Mouse (Mus musculus): Measurements from ENCODE around the gene Myadml2. TPM values are rescaled to one million over a fixed set of nuclear protein-coding genes. Genes with fewer than 3 reads are reported as not detected.
A peak's percentile ranks its signal among the peaks of the same experiment; 100 is the strongest.
"Not testable (repeated sequence)": the region's sequence is repeated elsewhere in the genome, so short reads cannot be mapped to it uniquely, and the experiment has no call there.

Myadml2 gene
- total and polyA plus RNA-seq, 2 experiments from 2014 or later = 1.5 to 3.2 TPM

GRCm38 (mm10) chr11:120676951-120677350 is 29.0 kb upstream of the Myadml2 start:
- H3K27ac ChIP-seq (ENCODE audit: low read depth, low read length) = no peak overlapping the region
- H3K9me3 ChIP-seq (ENCODE audit: low read length) = no peaks in the 10 kb centered on the region
- TF ChIP-seq CTCF (IDR thresholded peaks at IDR 0.05; ENCODE audit: low read depth) = no peak
- no peak for DNase-seq
- 97% methylated on average over 4 of the region's 4 CpGs for WGBS
- H3K9ac ChIP-seq = no peak overlapping the region
- ATAC-seq = no peak
- no peaks in the 10 kb centered on the region for H3K27me3 ChIP-seq (ENCODE audit: insufficient read depth, low read length)
- peaks cover 43% of the 10 kb centered on the region for H3K36me3 ChIP-seq (ENCODE audit: insufficient read depth)
- no peak overlapping the region for H3K4me2 ChIP-seq (ENCODE audit: low read depth)
- peaks cover 10% of the 10 kb centered on the region for H3K4me1 ChIP-seq (ENCODE audit: insufficient read depth)
- H3K4me3 ChIP-seq (ENCODE audit: low read depth, low read length) = no peak overlapping the region

- not testable (repeated sequence) for H3K9ac ChIP-seq; H3K27me3 ChIP-seq (ENCODE audit: insufficient read depth, low read length); H3K4me3 ChIP-seq (ENCODE audit: low read depth, low read length); H3K27ac ChIP-seq (ENCODE audit: low read depth, low read length); H3K9me3 ChIP-seq (ENCODE audit: low read length); DNase-seq; H3K4me2 ChIP-seq (ENCODE audit: low read depth); H3K4me1 ChIP-seq (ENCODE audit: insufficient read depth); ATAC-seq
- 92% methylated on average over 5 of the region's 5 CpGs for WGBS
- peaks cover 40% of the 10 kb centered on the region for H3K36me3 ChIP-seq (ENCODE audit: insufficient read depth)
Observed at GRCm38 (mm10) chr11:120675875-120676274, 27.9 kb upstream of the Myadml2 start.

GRCm38 (mm10) chr11:120673594-120674122 is 25.7 kb upstream of the Myadml2 start:
- Histone ChIP-seq H3K27ac (ENCODE audit: low read depth, low read length) (peak overlapping the region; percentile 84; the same call in 1 of the 2 replicates), H3K4me3 (ENCODE audit: low read depth, low read length) (peak overlapping the region; percentile 82), H3K4me2 (ENCODE audit: low read depth) (peak overlapping the region; percentile 71), H3K9me3 (ENCODE audit: low read length) (no peaks in the 10 kb centered on the region), H3K9ac (peak overlapping the region; percentile 70), H3K27me3 (ENCODE audit: insufficient read depth, low read length) (no peaks in the 10 kb centered on the region), H3K4me1 (ENCODE audit: insufficient read depth) (peaks cover 10% of the 10 kb centered on the region), H3K36me3 (ENCODE audit: insufficient read depth) (peaks cover 18% of the 10 kb centered on the region)
- ATAC-seq = no peak; the same call in 1 of the 2 replicates
- no peak for DNase-seq
- 39% methylated on average over 12 of the region's 12 CpGs for WGBS
- no peak for TF ChIP-seq CTCF (IDR thresholded peaks at IDR 0.05; ENCODE audit: low read depth)

GRCm38 (mm10) chr11:120672687-120673593 is 25.0 kb upstream of the Myadml2 start, which contains the start of gene Aspscr1:
Gene Aspscr1, plus strand, starts transcription at chr11:120672973.
- H3K27ac ChIP-seq (ENCODE audit: low read depth, low read length) = peak within 1 kb of the TSS; percentile 84
- H3K4me2 ChIP-seq (ENCODE audit: low read depth) = peak within 1 kb of the TSS; percentile 71
- H3K36me3 ChIP-seq (ENCODE audit: insufficient read depth) = peaks cover 10% of the 10 kb centered on the region
- 4% methylated on average over 81 of the region's 83 CpGs for WGBS
- peak within 1 kb of the TSS; percentile 70 for H3K9ac ChIP-seq
- H3K4me3 ChIP-seq (ENCODE audit: low read depth, low read length) = peak within 1 kb of the TSS; percentile 82
- H3K27me3 ChIP-seq (ENCODE audit: insufficient read depth, low read length) = no peaks in the 10 kb centered on the region
- peaks cover 10% of the 10 kb centered on the region for H3K4me1 ChIP-seq (ENCODE audit: insufficient read depth)
- peak; percentile 98 for ATAC-seq
- peak; percentile 96 for DNase-seq
- no peaks in the 10 kb centered on the region for H3K9me3 ChIP-seq (ENCODE audit: low read length)
- TF ChIP-seq CTCF (IDR thresholded peaks at IDR 0.05; ENCODE audit: low read depth) = no peak

GRCm38 (mm10) chr11:120666617-120667016 is 18.7 kb upstream of the Myadml2 start:
- Histone ChIP-seq H3K9me3 (ENCODE audit: low read length) (no peaks in the 10 kb centered on the region), H3K27ac (ENCODE audit: low read depth, low read length) (no peak overlapping the region), H3K27me3 (ENCODE audit: insufficient read depth, low read length) (peaks cover 15% of the 10 kb centered on the region), H3K9ac (no peak overlapping the region), H3K4me3 (ENCODE audit: low read depth, low read length) (no peak overlapping the region), H3K4me1 (ENCODE audit: insufficient read depth) (no peaks in the 10 kb centered on the region), H3K36me3 (ENCODE audit: insufficient read depth) (no peaks in the 10 kb centered on the region), H3K4me2 (ENCODE audit: low read depth) (no peak overlapping the region)
- 8% methylated on average over 3 of the region's 3 CpGs for WGBS
- DNase-seq (no peak), ATAC-seq (no peak)
- no peak for TF ChIP-seq CTCF (IDR thresholded peaks at IDR 0.05; ENCODE audit: low read depth)

- TF ChIP-seq CTCF (IDR thresholded peaks at IDR 0.05; ENCODE audit: low read depth) = no peak
- no peak for ATAC-seq
- 87% methylated on average over 3 of the region's 3 CpGs for WGBS
- Histone ChIP-seq H3K27me3 (ENCODE audit: insufficient read depth, low read length) (peaks cover 27% of the 10 kb centered on the region), H3K9me3 (ENCODE audit: low read length) (no peaks in the 10 kb centered on the region), H3K4me3 (ENCODE audit: low read depth, low read length) (no peak overlapping the region), H3K36me3 (ENCODE audit: insufficient read depth) (no peaks in the 10 kb centered on the region), H3K4me2 (ENCODE audit: low read depth) (no peak overlapping the region), H3K9ac (no peak overlapping the region), H3K4me1 (ENCODE audit: insufficient read depth) (no peaks in the 10 kb centered on the region), H3K27ac (ENCODE audit: low read depth, low read length) (no peak overlapping the region)
- DNase-seq = no peak
Observed at GRCm38 (mm10) chr11:120665406-120665805, 17.4 kb upstream of the Myadml2 start.

GRCm38 (mm10) chr11:120663714-120664113 is 15.8 kb upstream of the Myadml2 start:
- Histone ChIP-seq H3K4me2 (ENCODE audit: low read depth) (no peak overlapping the region), H3K4me3 (ENCODE audit: low read depth, low read length) (no peak overlapping the region), H3K9me3 (ENCODE audit: low read length) (no peaks in the 10 kb centered on the region), H3K27ac (ENCODE audit: low read depth, low read length) (no peak overlapping the region), H3K27me3 (ENCODE audit: insufficient read depth, low read length) (peaks cover 43% of the 10 kb centered on the region), H3K4me1 (ENCODE audit: insufficient read depth) (no peaks in the 10 kb centered on the region), H3K36me3 (ENCODE audit: insufficient read depth) (no peaks in the 10 kb centered on the region), H3K9ac (no peak overlapping the region)
- 63% methylated on average over 5 of the region's 5 CpGs for WGBS
- TF ChIP-seq CTCF (IDR thresholded peaks at IDR 0.05; ENCODE audit: low read depth) = no peak
- ATAC-seq (no peak), DNase-seq (no peak)
